20 mouse cellular contexts compared by ENCODE assay signal in genomic region chr7:43642587-43642986, GRCm38 (mm10). TPM values are rescaled to one million over a fixed set of nuclear protein-coding genes. Genes with fewer than 3 reads are reported as not detected.
A peak's percentile ranks its signal among the peaks of the same experiment; 100 is the strongest.
DNase-seq lines count a peak whose midpoint lies in the region; TF ChIP-seq lines count a peak whose summit lies in the region.
"Had no signal": no experiment of that assay in that cellular context is flagged by ENCODE, and none has a peak within 500 bp of the region (broad histone marks: within the 10 kb centered on the region; RNA-seq: fewer than 3 reads in every experiment).

No protein-coding gene starts in this region.

- no peak for TF ChIP-seq CTCF in small intestine, adult 2 months (IDR thresholded peaks at IDR 0.05; ENCODE audit: extremely low read depth, insufficient read length, insufficient replicate concordance, low read depth, low read length)

- peak overlapping the region; percentile 49; the same call in 1 of the 2 replicates for H3K27ac ChIP-seq in small intestine, adult 2 months (ENCODE audit: insufficient read depth, low read depth, low read length)
- H3K27ac ChIP-seq: heart, embryonic 10.5 days; layer of hippocampus, adult 2 months; neural tube, embryonic 13.5 days had no signal

- H3K4me3 ChIP-seq in small intestine, adult 2 months (ENCODE audit: low read depth, low read length): no peak overlapping the region
- H3K4me3 ChIP-seq: heart, embryonic 10.5 days; layer of hippocampus, adult 2 months; neural tube, embryonic 13.5 days had no signal

- peak; percentile 54 for DNase-seq in ovary, adult 18-20 months (ENCODE audit: low spot score)
- no peak for DNase-seq in ovary, postnatal 36 days (ENCODE audit: low spot score)
- DNase-seq in adrenal gland, postnatal 25 days: peak; percentile 34
- DNase-seq in lung, postnatal 10 days: peak; percentile 16
- DNase-seq in thymus, postnatal 14 days: no peak
- no peak for DNase-seq in urinary bladder, postnatal 36 days (ENCODE audit: low spot score in 2 of 2)
- DNase-seq: cerebellum, postnatal 25 days; gastrocnemius, postnatal 10 days; heart, postnatal 36 days; thymus, postnatal 25 days had no signal

- no peak for TF ChIP-seq POLR2A in small intestine, adult 2 months (IDR thresholded peaks at IDR 0.05; ENCODE audit: low read depth, low read length)

- WGBS in small intestine, adult 2 months: 65% methylated on average over 5 of the region's 5 CpGs

- no peaks in the 10 kb centered on the region for H3K27me3 ChIP-seq in small intestine, adult 2 months (ENCODE audit: control insufficient read depth, insufficient read depth, low read length)
- H3K27me3 ChIP-seq: CH12.LX; neural tube, embryonic 13.5 days had no signal

- H3K36me3 ChIP-seq in small intestine, adult 2 months (ENCODE audit: control insufficient read depth, insufficient read depth, low read length): no peaks in the 10 kb centered on the region
- H3K36me3 ChIP-seq: heart, embryonic 10.5 days; neural tube, embryonic 13.5 days had no signal

- no peaks in the 10 kb centered on the region; the same call in 1 of the 2 replicates for H3K4me1 ChIP-seq in small intestine, adult 2 months (ENCODE audit: control insufficient read depth, insufficient read depth, insufficient read length, low read length)
- H3K4me1 ChIP-seq: heart, embryonic 10.5 days; neural tube, embryonic 13.5 days had no signal

RNA-seq across cellular contexts. Expression of gene Ceacam18, which starts 8.1 kb away (rescaled TPM):
- total RNA-seq in adrenal gland, postnatal 25 days (2021): not detected in 2 replicates
- 42.7 and 57.8 TPM in 2 replicates for polyA plus RNA-seq in small intestine, adult 2 months (2012; rRNA removed)
- total RNA-seq: CH12.LX; gastrocnemius, postnatal 10 days; heart, postnatal 36 days; layer of hippocampus, adult 2 months; left cerebral cortex, adult 18-20 months had no signal
- polyA plus RNA-seq: embryonic facial prominence, embryonic 11.5 days; heart, embryonic 10.5 days; kidney, embryonic 14.5 days; limb, embryonic 11.5 days; neural tube, embryonic 13.5 days had no signal

RNA-seq across cellular contexts. Expression of gene Siglece, which starts 17.4 kb away (rescaled TPM):
- total RNA-seq in adrenal gland, postnatal 25 days (2021): 1.9 and 2.1 TPM in 2 replicates
- polyA plus RNA-seq in small intestine, adult 2 months (2012; rRNA removed): 2.2 and 3.0 TPM in 2 replicates
- total RNA-seq: CH12.LX had no signal
- polyA plus RNA-seq: embryonic facial prominence, embryonic 11.5 days; neural tube, embryonic 13.5 days had no signal

RNA-seq across cellular contexts. Expression of gene Ctu1, which starts 29.2 kb away (rescaled TPM):
- total RNA-seq in adrenal gland, postnatal 25 days (2021): 11.1 and 13.4 TPM in 2 replicates
- 7.6 and 9.7 TPM in 2 replicates for polyA plus RNA-seq in small intestine, adult 2 months (2012; rRNA removed)

RNA-seq across cellular contexts. Expression of gene Zfp819, which starts 35.6 kb away (rescaled TPM):
- total RNA-seq in adrenal gland, postnatal 25 days (2021): not detected in 2 replicates
- polyA plus RNA-seq in small intestine, adult 2 months (2012; rRNA removed): 0.05 TPM in 1 of 2 replicates, not detected in the other
- total RNA-seq: CH12.LX; gastrocnemius, postnatal 10 days; heart, postnatal 36 days had no signal
- polyA plus RNA-seq: stomach, embryonic 16.5 days had no signal

RNA-seq across cellular contexts. Expression of gene Klk14, which starts 47.6 kb away (rescaled TPM):
- total RNA-seq in adrenal gland, postnatal 25 days (2021): not detected in 2 replicates
- 0.09 TPM in 1 of 2 replicates, not detected in the other for polyA plus RNA-seq in small intestine, adult 2 months (2012; rRNA removed)
- total RNA-seq: CH12.LX; gastrocnemius, postnatal 10 days; layer of hippocampus, adult 2 months; left cerebral cortex, adult 18-20 months had no signal
- polyA plus RNA-seq: embryonic facial prominence, embryonic 11.5 days; heart, embryonic 10.5 days; kidney, embryonic 14.5 days; limb, embryonic 11.5 days; neural tube, embryonic 13.5 days had no signal

Comparison
In these comparisons a context has a peak if more than half of its experiments do, and no peak if none do; other contexts are left out.
1. DNase-seq: peak in ovary, adult 18-20 months (single experiment), adrenal gland, postnatal 25 days (single experiment) and lung, postnatal 10 days (single experiment); none in ovary, postnatal 36 days (single experiment), thymus, postnatal 14 days (single experiment) and urinary bladder, postnatal 36 days (0 of 2).